Mouse (Mus musculus): ENCODE measurements around the gene Set. TPM values are rescaled to one million over a fixed set of nuclear protein-coding genes. Genes with fewer than 3 reads are reported as not detected.

Set gene
- polyA plus RNA-seq, 1 experiment from 2014 or later, result 361 TPM

DNA sequence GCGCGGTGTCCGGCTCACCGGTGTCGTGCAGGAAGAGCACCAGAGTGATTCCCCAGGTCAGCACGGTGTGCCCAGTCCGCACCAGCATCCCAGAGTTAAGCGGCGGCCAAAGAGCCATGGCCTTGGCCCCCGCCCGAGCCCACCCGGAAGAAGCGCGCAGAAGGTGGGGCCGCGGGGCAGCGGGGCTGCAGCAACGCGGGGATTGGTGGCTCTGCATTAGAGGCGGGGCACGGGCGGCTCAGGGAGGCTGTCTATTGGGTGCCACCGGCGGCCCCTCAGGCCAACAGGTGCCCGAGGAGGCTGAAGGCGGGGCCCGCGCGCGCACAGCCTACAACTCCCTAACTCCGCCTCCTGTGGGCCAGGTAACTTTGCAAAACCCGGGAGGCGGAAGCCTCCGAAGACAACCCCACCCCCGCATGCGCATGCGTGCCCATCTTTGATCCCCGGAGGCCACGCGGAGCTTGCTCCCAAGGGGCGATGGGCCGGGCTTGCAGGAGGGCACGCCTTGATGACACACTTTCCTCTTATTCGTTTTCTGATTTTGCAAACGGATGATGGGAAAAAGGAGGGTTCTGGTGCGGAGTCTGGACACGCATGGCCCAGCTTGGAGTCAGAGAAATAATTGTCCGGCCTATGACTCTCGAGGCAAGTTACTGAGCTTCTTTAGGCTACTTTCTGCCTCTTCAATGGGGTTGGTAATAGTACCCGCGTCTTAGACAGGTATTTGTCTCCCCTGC is 36.5 kb downstream of the Set start, which contains the start of gene Zdhhc12:
Zdhhc12 (minus strand) TSS at position 178 of the 737 bp plus-strand sequence.
- Histone ChIP-seq H3K9ac (ENCODE audit: low read depth, low read length) (peak within 1 kb of the TSS; percentile 77), H3K4me2 (ENCODE audit: low read depth, low read length) (peak within 1 kb of the TSS; percentile 89), H3K27me3 (replicated peaks; ENCODE audit: control insufficient read depth, insufficient read depth, low read length) (no peaks in the 10 kb centered on the region), H3K9me3 (ENCODE audit: control insufficient read depth, low read length) (no peaks in the 10 kb centered on the region), H3K27ac (ENCODE audit: low read length) (peak within 1 kb of the TSS; percentile 84), H3K36me3 (ENCODE audit: control insufficient read depth, insufficient read depth, low read length) (no peaks in the 10 kb centered on the region), H3K4me3 (ENCODE audit: low read length) (peak within 1 kb of the TSS; percentile 76), H3K4me1 (ENCODE audit: control insufficient read depth, insufficient read depth, low read length) (peaks cover 17% of the 10 kb centered on the region)
- WGBS, result under 1% methylated on average over 51 of the region's 51 CpGs
- peak; percentile 98 for ATAC-seq

GRCm38 (mm10) chr2:30094208-30094588 is 37.0 kb downstream of the Set start:
- Histone ChIP-seq H3K4me2 (ENCODE audit: low read depth, low read length) (peak overlapping the region; percentile 89), H3K27me3 (replicated peaks; ENCODE audit: control insufficient read depth, insufficient read depth, low read length) (no peaks in the 10 kb centered on the region), H3K27ac (ENCODE audit: low read length) (peak overlapping the region; percentile 84), H3K36me3 (ENCODE audit: control insufficient read depth, insufficient read depth, low read length) (no peaks in the 10 kb centered on the region), H3K4me3 (ENCODE audit: low read length) (peak overlapping the region; percentile 76), H3K9ac (ENCODE audit: low read depth, low read length) (peak overlapping the region; percentile 77), H3K4me1 (ENCODE audit: control insufficient read depth, insufficient read depth, low read length) (peaks cover 18% of the 10 kb centered on the region), H3K9me3 (ENCODE audit: control insufficient read depth, low read length) (no peaks in the 10 kb centered on the region)
- 2% methylated on average over 13 of the region's 13 CpGs for WGBS
- no peak for ATAC-seq

- no peaks in the 10 kb centered on the region for H3K9me3 ChIP-seq (ENCODE audit: control insufficient read depth, low read length)
- H3K27me3 ChIP-seq (replicated peaks; ENCODE audit: control insufficient read depth, insufficient read depth, low read length), result no peaks in the 10 kb centered on the region
- H3K36me3 ChIP-seq (ENCODE audit: control insufficient read depth, insufficient read depth, low read length), result 0 out of 2 replicates have a peak, but pooled peaks cover under 1% of the 10 kb centered on the region
- no peak overlapping the region for H3K4me2 ChIP-seq (ENCODE audit: low read depth, low read length)
- H3K27ac ChIP-seq (ENCODE audit: low read length), result no peak overlapping the region
- 81% methylated on average over 2 of the region's 2 CpGs for WGBS
- H3K4me3 ChIP-seq (ENCODE audit: low read length), result no peak overlapping the region
- ATAC-seq, result no peak
- H3K4me1 ChIP-seq (ENCODE audit: control insufficient read depth, insufficient read depth, low read length), result peaks cover 28% of the 10 kb centered on the region
- H3K9ac ChIP-seq (ENCODE audit: low read depth, low read length), result no peak overlapping the region
These were observed 38.8 kb downstream of the Set start for GRCm38 (mm10) chr2:30095882-30096527.

- Histone ChIP-seq H3K36me3 (ENCODE audit: control insufficient read depth, insufficient read depth, low read length) (peaks cover 11% of the 10 kb centered on the region; the same call in 1 of the 2 replicates), H3K4me1 (ENCODE audit: control insufficient read depth, insufficient read depth, low read length) (peaks cover 10% of the 10 kb centered on the region), H3K27ac (ENCODE audit: low read length) (no peak overlapping the region), H3K9ac (ENCODE audit: low read depth, low read length) (no peak overlapping the region), H3K27me3 (replicated peaks; ENCODE audit: control insufficient read depth, insufficient read depth, low read length) (no peaks in the 10 kb centered on the region), H3K4me3 (ENCODE audit: low read length) (no peak overlapping the region), H3K9me3 (ENCODE audit: control insufficient read depth, low read length) (no peaks in the 10 kb centered on the region), H3K4me2 (ENCODE audit: low read depth, low read length) (0 out of 2 replicates have a peak overlapping the region, but pooled peaks have one; percentile 14)
- WGBS, result 52% methylated on average over 4 of the region's 4 CpGs
- ATAC-seq, result peak; percentile 26; the same call in 1 of the 2 replicates
These were observed 43.0 kb downstream of the Set start for GRCm38 (mm10) chr2:30100214-30100613.

DNA sequence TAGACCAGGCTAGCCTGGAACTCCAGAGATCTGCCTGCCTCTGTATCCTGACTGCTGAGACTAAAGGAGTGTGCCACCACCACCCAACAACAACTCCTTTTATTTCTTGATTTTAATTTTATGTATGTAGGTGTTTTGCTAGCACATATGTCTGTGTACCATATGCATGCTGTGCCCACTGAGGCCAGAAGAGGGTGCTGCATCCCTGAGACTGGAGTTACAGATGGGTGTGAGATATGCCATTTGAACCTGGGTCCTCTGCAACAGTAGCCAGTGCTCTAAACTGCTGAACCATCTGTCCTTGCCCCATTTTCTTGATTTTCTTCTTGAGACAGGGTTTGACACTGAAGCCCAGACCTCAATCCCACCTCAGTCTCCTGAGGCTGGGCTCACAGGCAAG is 49.2 kb downstream of the Set start:
- H3K4me3 ChIP-seq (ENCODE audit: low read length), result no peak overlapping the region
- H3K9me3 ChIP-seq (ENCODE audit: control insufficient read depth, low read length), result no peaks in the 10 kb centered on the region
- H3K27me3 ChIP-seq (replicated peaks; ENCODE audit: control insufficient read depth, insufficient read depth, low read length), result no peaks in the 10 kb centered on the region
- no peak overlapping the region for H3K27ac ChIP-seq (ENCODE audit: low read length)
- H3K4me1 ChIP-seq (ENCODE audit: control insufficient read depth, insufficient read depth, low read length), result no peaks in the 10 kb centered on the region
- no peak overlapping the region for H3K4me2 ChIP-seq (ENCODE audit: low read depth, low read length)
- no peak for ATAC-seq
- H3K36me3 ChIP-seq (ENCODE audit: control insufficient read depth, insufficient read depth, low read length), result peaks cover 15% of the 10 kb centered on the region
- no peak overlapping the region for H3K9ac ChIP-seq (ENCODE audit: low read depth, low read length)

- Histone ChIP-seq H3K4me1 (ENCODE audit: control insufficient read depth, insufficient read depth, low read length) (no peaks in the 10 kb centered on the region), H3K27me3 (replicated peaks; ENCODE audit: control insufficient read depth, insufficient read depth, low read length) (no peaks in the 10 kb centered on the region), H3K9me3 (ENCODE audit: control insufficient read depth, low read length) (no peaks in the 10 kb centered on the region), H3K36me3 (ENCODE audit: control insufficient read depth, insufficient read depth, low read length) (peaks cover 15% of the 10 kb centered on the region), H3K4me3 (ENCODE audit: low read length) (no peak overlapping the region), H3K9ac (ENCODE audit: low read depth, low read length) (no peak overlapping the region), H3K27ac (ENCODE audit: low read length) (no peak overlapping the region), H3K4me2 (ENCODE audit: low read depth, low read length) (no peak overlapping the region)
- no peak for ATAC-seq
- 88% methylated on average over 5 of the region's 5 CpGs for WGBS
These were observed 50.5 kb downstream of the Set start for GRCm38 (mm10) chr2:30107646-30108045.

GRCm38 (mm10) chr2:30108260-30108659 is 51.1 kb downstream of the Set start:
- Histone ChIP-seq H3K9ac (ENCODE audit: low read depth, low read length) (no peak overlapping the region), H3K4me1 (ENCODE audit: control insufficient read depth, insufficient read depth, low read length) (no peaks in the 10 kb centered on the region), H3K9me3 (ENCODE audit: control insufficient read depth, low read length) (no peaks in the 10 kb centered on the region), H3K36me3 (ENCODE audit: control insufficient read depth, insufficient read depth, low read length) (peaks cover 15% of the 10 kb centered on the region), H3K4me3 (ENCODE audit: low read length) (no peak overlapping the region), H3K27me3 (replicated peaks; ENCODE audit: control insufficient read depth, insufficient read depth, low read length) (no peaks in the 10 kb centered on the region), H3K4me2 (ENCODE audit: low read depth, low read length) (no peak overlapping the region), H3K27ac (ENCODE audit: low read length) (no peak overlapping the region)
- peak; percentile 71 for ATAC-seq
- 83% methylated on average over 4 of the region's 4 CpGs for WGBS

DNA sequence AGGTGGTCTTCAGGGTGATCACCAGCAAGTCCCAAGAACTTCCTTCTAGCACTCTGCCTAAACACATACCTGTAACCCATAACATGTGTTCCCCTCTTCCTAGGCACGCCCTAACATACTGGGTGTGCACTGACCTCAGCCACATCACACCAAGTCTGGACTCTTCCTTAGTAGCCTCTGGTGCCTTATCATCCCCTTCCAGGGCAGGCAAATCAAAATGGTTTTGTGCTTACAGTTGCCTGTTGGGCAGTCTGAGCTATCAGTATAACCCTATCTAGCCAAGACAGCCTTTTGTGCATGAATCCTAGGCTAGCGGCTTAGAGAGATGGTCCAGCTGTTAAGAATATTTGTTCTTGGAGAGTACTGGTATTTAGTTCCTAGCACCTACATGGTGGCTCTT is 54.3 kb downstream of the Set start:
- no peak for ATAC-seq
- no peaks in the 10 kb centered on the region for H3K27me3 ChIP-seq (replicated peaks; ENCODE audit: control insufficient read depth, insufficient read depth, low read length)
- WGBS, result 96% methylated on average over 2 of the region's 2 CpGs
- H3K36me3 ChIP-seq (ENCODE audit: control insufficient read depth, insufficient read depth, low read length), result peaks cover 8% of the 10 kb centered on the region
- H3K4me3 ChIP-seq (ENCODE audit: low read length), result no peak overlapping the region
- no peak overlapping the region for H3K27ac ChIP-seq (ENCODE audit: low read length)
- no peaks in the 10 kb centered on the region for H3K4me1 ChIP-seq (ENCODE audit: control insufficient read depth, insufficient read depth, low read length)
- H3K4me2 ChIP-seq (ENCODE audit: low read depth, low read length), result no peak overlapping the region
- H3K9ac ChIP-seq (ENCODE audit: low read depth, low read length), result no peak overlapping the region
- H3K9me3 ChIP-seq (ENCODE audit: control insufficient read depth, low read length), result no peaks in the 10 kb centered on the region

DNA sequence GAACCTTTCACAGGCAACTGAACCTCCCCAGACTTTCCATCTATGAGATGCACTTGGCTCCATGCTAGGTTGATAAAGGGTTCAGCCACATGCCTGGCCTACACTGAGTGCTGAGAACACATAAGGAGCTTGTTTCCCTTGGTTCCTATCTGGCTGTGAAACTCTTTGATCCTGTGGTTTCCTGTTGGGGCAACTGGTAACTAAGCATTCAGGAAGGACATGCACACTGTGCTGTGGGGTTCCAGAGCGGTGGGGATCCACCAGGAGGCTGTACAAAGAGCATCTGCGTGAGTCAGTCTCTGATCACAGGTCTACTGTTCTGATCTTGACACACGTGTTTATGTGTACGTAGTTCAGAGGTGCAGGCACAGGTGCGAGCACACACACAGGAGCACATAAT is 55.4 kb downstream of the Set start:
- ATAC-seq, result no peak
- 85% methylated on average over 5 of the region's 5 CpGs for WGBS
- Histone ChIP-seq H3K4me1 (ENCODE audit: control insufficient read depth, insufficient read depth, low read length) (no peaks in the 10 kb centered on the region), H3K4me2 (ENCODE audit: low read depth, low read length) (no peak overlapping the region), H3K9ac (ENCODE audit: low read depth, low read length) (no peak overlapping the region), H3K27me3 (replicated peaks; ENCODE audit: control insufficient read depth, insufficient read depth, low read length) (no peaks in the 10 kb centered on the region), H3K9me3 (ENCODE audit: control insufficient read depth, low read length) (no peaks in the 10 kb centered on the region), H3K36me3 (ENCODE audit: control insufficient read depth, insufficient read depth, low read length) (peaks cover 8% of the 10 kb centered on the region), H3K27ac (ENCODE audit: low read length) (no peak overlapping the region), H3K4me3 (ENCODE audit: low read length) (no peak overlapping the region)

All from intestine, embryonic 16.5 days (tissue).